Mouse (Mus musculus) forebrain, embryonic 11.5 days (tissue): Measurements from ENCODE around the gene Lcn6. TPM values are rescaled to one million over a fixed set of nuclear protein-coding genes. Genes with fewer than 3 reads are reported as not detected.

Experiments
- ATAC-seq: fragments of 200-750 bp; cut with Nextera tagmentation; replicated peaks from 2 replicates; pipeline ENCODE4 v1.8.0; 2017; ENCODE audit warnings: moderate TSS enrichment; ENCODE audit not compliant: low FRiP score
- DNase-seq: peaks from one replicate; pipeline ENCODE4 v3.0.0-alpha.2; 2017; ENCODE audit warnings: low spot score
- H3K27ac ChIP-seq: fragments of 300-500 bp; sonication (generic); 2 replicates; pipeline ENCODE4 v1.5.1; 2014; ENCODE audit warnings: low read depth, low read length
- H3K27me3 ChIP-seq: fragments of 300-500 bp; sonication (generic); 2 replicates; pipeline ENCODE4 v1.6.1; 2014; ENCODE audit warnings: mild to moderate bottlenecking, low read length, mixed read lengths; ENCODE audit not compliant: control insufficient read depth, insufficient read depth
- H3K36me3 ChIP-seq: fragments of 300-500 bp; sonication (generic); 2 replicates; pipeline ENCODE4 v1.6.1; 2014; ENCODE audit warnings: mild to moderate bottlenecking, low read length, moderate library complexity, mixed read lengths; ENCODE audit not compliant: control insufficient read depth, insufficient read depth
- H3K4me1 ChIP-seq: fragments of 300-500 bp; sonication (generic); replicated peaks from 2 replicates; pipeline ENCODE4 v1.6.1; 2014; ENCODE audit warnings: low read length, mixed read lengths; ENCODE audit not compliant: control insufficient read depth, insufficient read depth
- H3K4me2 ChIP-seq: fragments of 300-500 bp; sonication (generic); 2 replicates; pipeline ENCODE4 v1.6.1; 2014; ENCODE audit warnings: low read depth, mild to moderate bottlenecking, low read length, moderate library complexity, mixed read lengths; ENCODE audit not compliant: severe bottlenecking
- H3K4me3 ChIP-seq: fragments of 300-500 bp; sonication (generic); 2 replicates; pipeline ENCODE4 v1.5.1; 2014; ENCODE audit warnings: low read depth, low read length
- H3K9ac ChIP-seq: fragments of 300-500 bp; sonication (generic); 2 replicates; pipeline ENCODE4 v1.6.1; 2014; ENCODE audit warnings: low read length
- H3K9me3 ChIP-seq: fragments of 300-500 bp; sonication (generic); 2 replicates; pipeline ENCODE4 v1.6.1; 2016; ENCODE audit warnings: low read length, mixed read lengths; ENCODE audit not compliant: control insufficient read depth
- WGBS: fragments of 180-500 bp; shearing (Covaris S2); extraction: QIAGEN DNeasy Blood & Tissue Kit; methylation state at CpG from one replicate; pipeline ENCODE4 v1.1.7; 2014; 5-methylcytosine and 5-hydroxymethylcytosine counted together
- polyA plus RNA-seq: library from polyadenylated mRNA; unstranded; fragments of >200 nt; fragmentation: Nextera tagmentation; extraction: Ambion mirVana; gene quantifications from 2 replicates; pipeline ENCODE4 v1.2.1, GENCODE M21; 2014

Lcn6 gene
- not detected in 2 replicates for polyA plus RNA-seq

GRCm38 (mm10) chr2:25676486-25676885, at the start of gene Lcn6:
TSS of gene Lcn6 (plus strand) at chr2:25676786.
- ATAC-seq, result no peak
- H3K36me3 ChIP-seq, result no peaks in the 10 kb centered on the region
- no peak within 1 kb of the TSS for H3K27ac ChIP-seq
- no peaks in the 10 kb centered on the region for H3K27me3 ChIP-seq
- no peaks in the 10 kb centered on the region for H3K4me1 ChIP-seq
- WGBS, result 91% methylated on average over 3 of the region's 3 CpGs
- H3K9me3 ChIP-seq, result no peaks in the 10 kb centered on the region
- DNase-seq, result no peak
- no peak within 1 kb of the TSS for H3K4me2 ChIP-seq
- H3K9ac ChIP-seq, result no peak within 1 kb of the TSS
- H3K4me3 ChIP-seq, result no peak within 1 kb of the TSS

DNA sequence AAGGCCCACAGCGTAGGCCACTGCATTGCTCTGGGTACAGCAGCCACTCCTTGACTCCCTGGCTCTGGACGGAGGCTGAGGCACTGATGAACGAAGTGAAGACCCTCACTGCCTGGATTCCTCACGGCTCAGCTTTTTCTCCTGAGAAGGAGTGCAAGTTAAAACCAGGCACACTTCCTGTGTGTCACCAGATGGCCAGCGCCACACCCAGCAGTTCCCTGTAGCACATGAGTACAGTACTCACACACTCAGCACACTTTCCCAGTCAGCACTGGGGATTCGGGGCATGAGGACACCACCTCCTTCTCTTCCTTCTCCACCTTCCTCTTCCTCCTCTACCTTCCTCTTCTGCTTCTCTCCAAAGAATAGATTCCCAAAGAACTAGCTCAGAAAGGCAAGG, 48.8 kb upstream of the Lcn6 start, which contains the start of gene Fcna:
Gene Fcna (minus strand): TSS at position 220 of the 400 bp plus-strand sequence.
- DNase-seq (no peak), ATAC-seq (no peak)
- H3K36me3 ChIP-seq, result no peaks in the 10 kb centered on the region
- no peak within 1 kb of the TSS for H3K4me2 ChIP-seq
- H3K9ac ChIP-seq, result no peak within 1 kb of the TSS
- H3K27me3 ChIP-seq, result no peaks in the 10 kb centered on the region; the same call in 1 of the 2 replicates
- no peak within 1 kb of the TSS for H3K27ac ChIP-seq
- no peaks in the 10 kb centered on the region for H3K4me1 ChIP-seq
- H3K4me3 ChIP-seq, result no peak within 1 kb of the TSS
- WGBS, result 80% methylated on average over 6 of the region's 6 CpGs
- no peaks in the 10 kb centered on the region for H3K9me3 ChIP-seq

- Histone ChIP-seq H3K4me2 (no peak overlapping the region), H3K9me3 (no peaks in the 10 kb centered on the region), H3K4me3 (no peak overlapping the region), H3K36me3 (no peaks in the 10 kb centered on the region), H3K4me1 (no peaks in the 10 kb centered on the region), H3K27ac (no peak overlapping the region), H3K27me3 (no peaks in the 10 kb centered on the region; the same call in 1 of the 2 replicates), H3K9ac (no peak overlapping the region)
- no peak for ATAC-seq
- 61% methylated on average over 4 of the region's 4 CpGs for WGBS
- DNase-seq, result no peak
Observed at GRCm38 (mm10) chr2:25628738-25629137, 47.8 kb upstream of the Lcn6 start.

DNA sequence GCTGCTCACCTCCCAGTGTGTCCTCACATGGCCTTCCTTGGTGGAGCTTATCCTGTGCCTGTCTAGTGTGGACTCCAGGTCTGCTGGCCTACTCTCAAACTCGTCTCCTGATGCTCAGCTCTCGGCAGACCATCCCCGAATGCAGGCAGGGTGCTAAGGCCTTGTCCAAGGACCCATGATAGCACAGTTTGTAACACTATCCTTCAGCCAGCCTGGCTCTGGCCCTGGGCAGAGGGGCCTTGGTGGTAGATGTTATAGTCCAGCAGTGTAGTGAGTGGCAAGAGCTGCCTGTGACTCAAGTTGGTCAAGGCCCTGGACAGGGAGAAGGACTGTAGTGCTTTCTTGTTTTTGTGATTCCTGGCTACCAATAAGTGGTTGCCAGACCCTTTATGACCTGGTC, 43.0 kb upstream of the Lcn6 start:
- H3K27me3 ChIP-seq, result no peaks in the 10 kb centered on the region
- H3K27ac ChIP-seq, result no peak overlapping the region
- H3K36me3 ChIP-seq, result no peaks in the 10 kb centered on the region
- no peaks in the 10 kb centered on the region for H3K4me1 ChIP-seq
- no peak overlapping the region for H3K4me3 ChIP-seq
- ATAC-seq (no peak), DNase-seq (no peak)
- no peak overlapping the region for H3K9ac ChIP-seq
- WGBS, result 83% methylated on average over 3 of the region's 3 CpGs
- H3K9me3 ChIP-seq, result no peaks in the 10 kb centered on the region
- H3K4me2 ChIP-seq, result no peak overlapping the region

- Histone ChIP-seq H3K4me2 (no peak overlapping the region), H3K27me3 (no peaks in the 10 kb centered on the region), H3K27ac (no peak overlapping the region), H3K36me3 (no peaks in the 10 kb centered on the region), H3K4me1 (no peaks in the 10 kb centered on the region), H3K4me3 (no peak overlapping the region), H3K9ac (no peak overlapping the region), H3K9me3 (no peaks in the 10 kb centered on the region)
- ATAC-seq (no peak), DNase-seq (no peak)
- WGBS, result 30% methylated on average over 1 of the region's 1 CpGs
Observed at GRCm38 (mm10) chr2:25634046-25634445, 42.5 kb upstream of the Lcn6 start.

- H3K9ac ChIP-seq, result no peak overlapping the region
- peak; percentile 76 for DNase-seq
- H3K27me3 ChIP-seq, result no peaks in the 10 kb centered on the region
- H3K4me2 ChIP-seq, result no peak overlapping the region
- no peak for ATAC-seq
- no peaks in the 10 kb centered on the region for H3K4me1 ChIP-seq
- H3K9me3 ChIP-seq, result no peaks in the 10 kb centered on the region
- WGBS, result 18% methylated on average over 6 of the region's 6 CpGs
- H3K27ac ChIP-seq, result no peak overlapping the region
- H3K36me3 ChIP-seq, result no peaks in the 10 kb centered on the region
- H3K4me3 ChIP-seq, result no peak overlapping the region
Observed at GRCm38 (mm10) chr2:25639890-25640289, 36.7 kb upstream of the Lcn6 start.

DNA sequence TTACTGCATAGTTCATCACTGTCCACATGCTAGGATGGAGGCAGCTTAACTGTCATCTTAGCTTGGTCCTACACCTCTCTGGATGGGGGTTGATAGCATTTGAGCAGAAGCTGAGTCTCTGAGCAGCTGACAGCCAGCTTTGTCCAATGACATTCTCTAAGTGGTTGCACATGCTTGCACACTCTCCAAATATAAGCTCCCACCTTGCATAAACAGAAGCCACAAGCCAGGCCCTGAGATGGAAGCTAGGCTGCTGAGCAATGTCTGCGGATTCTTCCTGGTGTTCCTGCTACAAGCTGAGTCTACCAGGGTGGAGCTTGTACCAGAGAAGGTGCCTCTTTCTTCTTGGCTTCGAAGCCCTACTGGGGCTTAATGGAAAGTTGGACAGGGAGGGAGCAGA, 23.7 kb upstream of the Lcn6 start, which contains the start of gene Lcn8:
Gene Lcn8 (plus strand): TSS at position 219 of the 400 bp plus-strand sequence.
- ATAC-seq (no peak), DNase-seq (no peak)
- Histone ChIP-seq H3K27me3 (no peaks in the 10 kb centered on the region), H3K9ac (no peak within 1 kb of the TSS), H3K9me3 (no peaks in the 10 kb centered on the region), H3K4me3 (no peak within 1 kb of the TSS), H3K27ac (no peak within 1 kb of the TSS), H3K36me3 (no peaks in the 10 kb centered on the region), H3K4me1 (no peaks in the 10 kb centered on the region), H3K4me2 (no peak within 1 kb of the TSS)
- 64% methylated on average over 2 of the region's 2 CpGs for WGBS

GRCm38 (mm10) chr2:25654502-25654901, 22.1 kb upstream of the Lcn6 start:
- H3K27me3 ChIP-seq, result no peaks in the 10 kb centered on the region
- no peak overlapping the region for H3K4me3 ChIP-seq
- H3K9me3 ChIP-seq, result no peaks in the 10 kb centered on the region
- no peaks in the 10 kb centered on the region for H3K36me3 ChIP-seq
- no peaks in the 10 kb centered on the region for H3K4me1 ChIP-seq
- H3K27ac ChIP-seq, result no peak overlapping the region
- no peak overlapping the region for H3K9ac ChIP-seq
- no peak overlapping the region for H3K4me2 ChIP-seq
- WGBS, result 50% methylated on average over 1 of the region's 1 CpGs
- ATAC-seq, result no peak
- DNase-seq, result no peak

- Histone ChIP-seq H3K4me1 (no peaks in the 10 kb centered on the region), H3K9me3 (no peaks in the 10 kb centered on the region), H3K4me2 (no peak overlapping the region), H3K36me3 (no peaks in the 10 kb centered on the region), H3K4me3 (no peak overlapping the region), H3K27me3 (no peaks in the 10 kb centered on the region), H3K27ac (no peak overlapping the region), H3K9ac (no peak overlapping the region)
- DNase-seq (no peak), ATAC-seq (no peak)
- 87% methylated on average over 4 of the region's 4 CpGs for WGBS
Observed at GRCm38 (mm10) chr2:25656691-25657090, 19.9 kb upstream of the Lcn6 start.
